Mouse (Mus musculus) neutrophil, adult 5-6 weeks (primary cell): Measurements from ENCODE around the gene Ube2k. TPM values are rescaled to one million over a fixed set of nuclear protein-coding genes. Genes with fewer than 3 reads are reported as not detected.

Experiments
- ATAC-seq: fragments of 151-379, 151-347 bp; 2 replicates; pipeline ENCODE4 v1.8.0; 2017; ENCODE audit warnings: mild to moderate bottlenecking, moderate TSS enrichment; ENCODE audit not compliant: insufficient number of reproducible peaks, poor library complexity, low FRiP score, severe bottlenecking; ENCODE audit errors: extremely low read depth
- total RNA-seq: library from RNA; stranded (forward); fragments of 200-1000 nt; gene quantifications from 2 replicates; pipeline ENCODE4 v1.2.3, GENCODE M21; 2017

The Ube2k gene
- 42.8 and 43.2 TPM in 2 replicates for total RNA-seq

GRCm38 (mm10) chr5:65536751-65537419 is at the start of gene Ube2k, which contains the start of gene Smim14:
Gene Ube2k (plus strand): TSS chr5:65537233.
Gene Smim14 (minus strand): TSS chr5:65537184.
- peak; percentile 74 for ATAC-seq

GRCm38 (mm10) chr5:65487381-65487780 is 49.7 kb upstream of the Ube2k start:
- no peak for ATAC-seq

GRCm38 (mm10) chr5:65488725-65489124 is 48.3 kb upstream of the Ube2k start:
- ATAC-seq = no peak

GRCm38 (mm10) chr5:65489830-65490229 is 47.2 kb upstream of the Ube2k start:
- no peak for ATAC-seq

- peak; percentile 54 for ATAC-seq
These were observed 45.0 kb upstream of the Ube2k start for GRCm38 (mm10) chr5:65491767-65492715.

GRCm38 (mm10) chr5:65492716-65493531 is 44.1 kb upstream of the Ube2k start, which contains the start of gene Gm43552:
Gene Gm43552 (minus strand): TSS chr5:65492833.
- ATAC-seq = peak; percentile 83

- no peak for ATAC-seq
These were observed 36.8 kb upstream of the Ube2k start for GRCm38 (mm10) chr5:65500231-65500630.

- ATAC-seq = no peak
These were observed 35.6 kb upstream of the Ube2k start for GRCm38 (mm10) chr5:65501407-65501806.

- no peak for ATAC-seq
These were observed 31.2 kb upstream of the Ube2k start for GRCm38 (mm10) chr5:65505786-65506185.

- ATAC-seq = no peak
These were observed 28.6 kb upstream of the Ube2k start for GRCm38 (mm10) chr5:65508395-65508794.

GRCm38 (mm10) chr5:65513506-65513905 is 23.5 kb upstream of the Ube2k start:
- no peak for ATAC-seq

GRCm38 (mm10) chr5:65514635-65515278 is 22.3 kb upstream of the Ube2k start:
- peak; percentile 72 for ATAC-seq

GRCm38 (mm10) chr5:65521803-65522202 is 15.2 kb upstream of the Ube2k start:
- peak; percentile 48; the same call in 1 of the 2 replicates for ATAC-seq

- no peak for ATAC-seq
These were observed 12.2 kb upstream of the Ube2k start for GRCm38 (mm10) chr5:65524831-65525230.

- peak; percentile 79; the same call in 1 of the 2 replicates for ATAC-seq
These were observed 11.2 kb upstream of the Ube2k start for GRCm38 (mm10) chr5:65525674-65526443.

GRCm38 (mm10) chr5:65531283-65531682 is 5.8 kb upstream of the Ube2k start:
- no peak for ATAC-seq

- no peak for ATAC-seq
These were observed 2.5 kb upstream of the Ube2k start for GRCm38 (mm10) chr5:65534496-65534895.
